Mouse (Mus musculus) heart, postnatal 0 days (tissue): ENCODE results near the gene Ablim1.

Experiments used
- CTCF ChIP-seq: IDR thresholded peaks from 2 replicates; pipeline ENCODE4 v1.5.1; 2016; ENCODE audit warnings: antibody characterized with exemption, control low read depth, low read depth
- EP300 ChIP-seq: IDR thresholded peaks from 2 replicates; pipeline ENCODE4 v1.6.1; 2016; ENCODE audit warnings: antibody characterized with exemption, low read depth

DNA sequence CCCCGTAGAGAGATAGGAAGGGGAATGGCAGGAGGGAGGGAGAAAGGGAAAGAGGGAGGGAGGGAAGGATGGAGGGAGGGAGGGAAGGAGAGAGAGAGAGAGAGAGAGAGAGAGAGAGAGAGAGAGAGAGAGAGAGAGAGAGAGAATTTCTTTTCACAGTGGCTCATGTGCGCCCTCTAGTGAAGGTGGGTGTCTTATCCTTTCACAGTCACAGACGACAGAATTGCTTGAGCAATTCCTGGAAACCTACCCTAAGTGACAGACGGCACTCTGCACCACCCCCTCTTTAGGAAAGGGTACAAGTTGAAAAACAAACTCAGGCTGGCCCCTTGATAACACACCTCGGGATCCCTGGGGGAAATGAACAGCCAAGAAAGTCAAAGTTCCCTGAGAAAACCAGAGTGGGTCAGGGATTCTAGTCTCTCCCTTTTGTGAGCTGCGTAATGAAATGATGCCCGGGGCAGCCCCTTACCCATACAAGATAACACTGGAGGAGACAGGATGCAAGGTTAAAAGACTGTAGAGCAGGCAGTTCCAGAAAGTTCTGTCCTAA lies 11.1 kb upstream of the Ablim1 start:
- TF ChIP-seq CTCF (peak; percentile 81), EP300 (no peak)
